Mouse (Mus musculus) 3134 (cell line): ENCODE data around the gene Col6a2.

Experiments used
- DNase-seq: peaks from one replicate; pipeline ENCODE4 v3.0.0-alpha.2; 2011; ENCODE audit warnings: low spot score; ENCODE audit not compliant: insufficient read length; ENCODE audit errors: extremely low read depth

Col6a2 gene

DNA sequence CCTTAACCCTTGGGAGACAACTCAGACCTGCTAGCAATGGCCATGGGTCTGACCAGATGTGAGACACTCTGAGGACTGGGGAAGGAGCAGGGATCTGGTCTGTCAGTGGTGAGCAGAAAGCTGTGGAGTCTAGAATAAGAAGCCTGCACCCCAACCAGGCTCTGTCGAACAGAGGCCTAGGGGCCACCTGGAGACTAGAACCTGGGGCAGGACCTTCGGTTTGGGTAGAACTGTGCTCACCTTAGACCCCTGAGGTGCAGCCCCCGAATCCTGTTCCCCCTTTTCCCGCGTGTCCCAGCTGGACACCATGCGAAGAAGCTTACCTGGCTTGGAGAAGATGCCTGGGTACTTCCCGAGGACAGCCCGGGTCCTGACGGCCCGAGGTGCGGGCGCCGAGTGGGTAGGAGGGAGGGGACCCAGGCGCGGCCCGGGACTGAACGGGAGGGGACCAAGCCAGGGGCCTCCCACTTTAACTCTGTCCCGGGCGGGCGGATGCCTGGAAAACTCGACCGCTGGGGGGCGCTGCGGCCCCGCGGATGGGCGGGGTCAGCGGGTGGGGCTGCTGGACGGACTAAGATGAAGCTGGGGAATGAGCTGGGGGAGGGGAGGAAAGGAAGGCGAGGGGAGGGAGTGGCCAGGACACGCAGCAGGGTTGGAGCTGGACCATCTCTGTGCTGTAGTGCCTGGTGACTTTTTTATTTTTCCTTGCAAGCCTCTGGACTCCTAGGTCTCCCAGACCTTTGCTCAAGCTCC is at the start of gene Col6a2:
Gene Col6a2, minus strand, starts transcription at position 703 of the 753 bp plus-strand sequence.
- peak; percentile 95 for DNase-seq

DNA sequence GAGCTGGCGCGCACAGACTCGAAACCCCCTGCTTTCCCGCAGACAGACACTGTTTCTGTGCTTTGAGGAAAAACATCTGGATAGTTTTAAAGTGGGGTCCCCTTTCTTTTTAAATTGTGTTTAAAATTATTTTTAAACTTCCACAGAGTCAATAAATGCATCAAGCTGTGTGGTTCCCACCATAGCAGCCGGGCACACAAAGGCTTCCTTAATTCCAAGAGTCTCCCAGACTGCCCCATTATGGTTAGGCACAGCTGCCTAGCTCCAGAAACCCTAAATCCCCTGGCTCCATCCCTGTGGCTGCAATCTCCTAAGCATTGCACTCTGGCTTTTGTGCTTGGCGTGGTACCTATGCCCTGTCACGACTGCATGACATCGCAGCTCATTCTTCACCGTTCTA is 48.5 kb upstream of the Col6a2 start:
- no peak for DNase-seq

DNA sequence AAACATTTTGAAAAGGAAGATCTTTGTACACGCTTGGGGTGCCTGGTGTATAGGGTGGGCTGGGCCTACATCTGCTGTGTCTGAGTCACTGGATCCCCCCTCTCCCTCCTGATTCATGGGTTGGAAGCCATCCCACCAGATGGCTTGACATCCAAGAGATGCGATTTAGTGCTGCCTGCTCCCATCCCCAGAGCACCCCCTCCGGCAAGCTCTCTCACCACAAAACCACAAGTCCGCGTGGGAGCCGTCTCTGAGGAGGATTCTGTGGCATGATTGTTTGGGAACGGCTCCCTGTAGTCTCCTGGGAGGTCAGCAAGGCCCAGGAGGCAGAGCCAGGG is 45.5 kb upstream of the Col6a2 start:
- DNase-seq: peak; percentile 83

DNA sequence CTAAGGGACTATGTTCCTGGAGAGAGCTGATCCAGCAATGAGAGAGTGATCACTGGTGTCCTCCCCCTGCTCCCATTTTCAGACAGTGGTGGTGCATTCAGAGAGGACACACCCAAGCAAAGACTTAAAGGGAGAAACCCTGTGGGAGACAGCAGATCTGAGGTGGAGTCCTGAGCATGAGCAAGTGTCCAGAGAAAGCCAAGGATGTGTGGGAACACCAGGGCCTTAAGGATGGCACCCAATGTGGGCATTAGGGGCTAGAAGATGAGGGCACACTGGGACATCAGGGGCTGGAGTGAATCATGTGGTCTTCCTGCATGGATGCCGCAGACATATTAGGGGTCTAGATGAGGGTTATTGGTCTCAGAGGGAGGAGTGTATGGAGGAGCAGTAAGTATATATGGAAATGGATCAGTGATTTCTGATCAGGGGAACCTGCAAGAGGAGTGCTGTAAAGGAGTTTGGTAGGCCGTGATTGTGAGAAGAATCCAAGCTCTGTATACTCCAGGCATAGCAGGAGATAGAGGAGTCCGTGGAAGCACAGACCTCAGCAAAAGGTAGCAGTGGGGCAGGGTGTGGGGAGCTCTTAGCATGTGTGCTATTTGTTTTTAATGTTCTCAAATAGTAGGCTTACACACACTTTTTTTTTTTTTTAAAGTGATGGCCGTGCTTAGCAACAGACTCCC is 45.0 kb upstream of the Col6a2 start:
- DNase-seq: no peak

DNA sequence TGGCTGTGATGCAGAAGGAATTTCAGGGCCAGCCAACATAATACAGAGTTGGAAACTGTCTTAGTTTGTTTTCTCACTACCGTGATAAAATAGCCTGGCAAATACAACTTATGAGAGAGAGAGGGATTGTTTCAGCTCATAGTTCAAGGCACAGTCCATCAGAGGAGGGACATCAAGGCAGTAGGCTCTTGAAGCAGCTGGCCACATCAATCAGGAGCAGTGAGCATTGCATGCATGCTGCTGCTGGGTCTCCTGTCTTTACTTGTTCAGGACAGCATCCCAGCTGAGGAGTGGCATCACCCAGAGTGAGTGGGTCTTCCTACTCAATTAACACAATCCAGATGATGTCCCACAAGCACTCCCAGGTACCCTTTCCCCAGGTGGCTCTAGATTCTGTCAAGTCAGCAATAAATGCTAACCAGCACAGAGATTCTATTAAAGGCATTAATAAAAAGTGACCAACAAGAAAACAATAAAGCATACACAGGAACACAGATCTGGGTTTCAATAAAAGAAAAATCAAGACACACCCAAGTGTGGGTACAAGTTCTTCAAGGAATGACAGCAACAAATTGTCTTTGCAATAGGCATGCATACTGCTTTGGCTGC is 43.9 kb upstream of the Col6a2 start:
- DNase-seq: no peak

DNA sequence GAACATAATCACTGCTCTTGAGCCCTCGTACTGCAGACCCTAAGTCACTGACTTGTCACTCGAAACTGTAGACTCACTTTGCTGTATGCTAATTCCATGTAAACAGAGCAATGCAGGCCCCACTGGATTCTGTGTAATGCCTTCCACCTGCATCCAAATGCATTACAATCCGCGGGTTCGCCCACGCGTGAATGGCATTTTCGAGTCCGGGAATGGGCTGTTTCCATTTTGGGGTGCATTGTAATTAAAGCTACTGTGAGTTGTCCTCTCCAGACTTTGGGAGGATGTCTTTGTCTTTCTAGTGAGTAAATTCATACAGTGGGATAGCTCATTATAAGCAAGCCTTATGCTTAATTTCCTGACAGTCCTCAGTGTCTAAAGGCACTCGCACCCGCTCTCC is 42.1 kb upstream of the Col6a2 start:
- no peak for DNase-seq

DNA sequence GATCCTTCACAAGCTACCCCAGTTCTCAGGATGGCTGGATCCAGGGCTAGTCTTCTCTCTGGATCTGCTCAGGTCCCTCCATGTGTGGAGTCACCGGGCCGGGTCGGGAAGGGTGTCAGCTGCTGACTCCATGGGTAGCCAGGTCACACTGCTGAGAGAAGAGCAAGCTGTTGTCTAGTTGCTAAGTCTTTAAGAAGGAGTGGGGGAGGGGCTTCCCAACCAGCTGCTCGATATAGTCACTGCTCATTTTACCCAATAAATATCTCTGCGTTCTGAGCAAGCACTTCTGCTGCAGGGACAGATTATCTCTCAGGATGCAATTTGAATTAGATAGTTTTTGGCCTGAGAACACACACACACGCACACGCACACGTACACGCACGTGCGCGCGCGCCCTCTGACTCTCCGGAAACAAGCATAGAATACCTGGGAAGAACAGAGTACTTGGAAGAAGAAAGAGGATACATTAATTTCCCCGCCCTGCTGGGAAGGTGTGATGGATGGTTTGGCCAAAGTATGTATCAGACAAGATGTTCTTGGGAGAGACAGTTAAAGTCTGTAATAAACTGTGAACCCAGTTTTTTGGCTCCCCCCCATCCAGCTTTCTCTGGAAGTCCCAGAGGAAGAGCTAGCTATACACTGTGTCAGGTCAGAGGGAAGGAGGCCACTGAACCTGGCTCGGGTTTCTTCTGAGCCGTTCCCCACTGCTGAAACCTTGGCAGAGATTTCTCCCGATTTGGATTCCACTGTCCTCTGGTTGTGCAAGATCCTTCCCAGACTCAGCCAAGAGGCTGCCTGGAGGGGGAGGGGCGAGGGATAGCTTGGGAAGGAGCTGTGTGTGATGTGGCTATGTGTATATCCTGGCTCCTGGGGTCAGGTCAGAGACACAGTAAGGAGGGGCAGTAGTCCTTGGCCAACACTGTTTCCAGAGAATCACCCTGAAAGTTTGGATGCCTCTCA is 41.0 kb upstream of the Col6a2 start:
- peak; percentile 80 for DNase-seq

DNA sequence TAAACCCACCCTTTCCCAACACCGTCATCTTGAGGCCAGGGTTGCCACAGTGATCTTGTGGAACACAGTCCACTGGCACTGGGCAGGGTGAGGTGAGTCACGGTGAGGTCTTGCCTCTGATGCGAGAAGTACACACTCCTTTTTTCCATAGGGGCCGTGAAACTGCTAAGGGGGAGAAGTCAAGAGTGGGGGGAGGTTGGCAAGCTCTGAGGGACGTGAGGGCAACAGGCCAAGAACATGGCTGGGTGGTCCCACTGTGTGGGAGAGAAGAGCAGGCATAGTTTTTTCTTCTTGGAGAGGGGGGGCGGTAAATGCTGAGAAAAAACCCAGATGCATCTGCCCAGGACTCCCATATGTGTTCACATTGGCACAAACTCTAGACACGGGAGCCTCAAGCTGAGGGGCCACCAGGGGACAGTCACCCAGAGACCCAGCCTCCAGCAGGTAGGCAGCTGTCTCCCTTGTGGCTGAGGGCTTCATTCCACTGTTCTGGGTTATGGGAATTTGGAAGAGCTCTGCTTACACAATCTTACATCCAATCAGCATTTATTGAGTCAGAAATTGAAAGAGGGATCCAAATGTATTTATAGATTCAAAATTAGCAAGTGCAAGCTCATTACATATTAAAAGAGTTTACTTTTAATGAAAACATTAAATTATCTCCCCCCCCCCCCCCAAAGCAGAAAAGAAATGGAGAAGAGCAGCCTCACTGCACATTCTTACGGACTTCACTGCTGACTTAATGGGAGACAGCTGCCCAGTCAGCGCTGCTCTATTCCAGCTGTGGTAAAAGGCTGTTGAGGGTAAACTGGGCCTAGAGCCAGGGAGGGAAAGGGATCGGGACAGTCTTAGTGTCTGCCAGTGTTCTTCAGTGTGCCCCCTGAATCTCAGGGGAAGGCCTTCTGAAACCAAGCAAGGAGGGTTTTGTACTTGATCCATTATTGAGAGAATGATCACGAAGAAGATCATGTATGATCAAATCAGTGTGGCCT is 30.2 kb upstream of the Col6a2 start:
- DNase-seq: peak; percentile 54

DNA sequence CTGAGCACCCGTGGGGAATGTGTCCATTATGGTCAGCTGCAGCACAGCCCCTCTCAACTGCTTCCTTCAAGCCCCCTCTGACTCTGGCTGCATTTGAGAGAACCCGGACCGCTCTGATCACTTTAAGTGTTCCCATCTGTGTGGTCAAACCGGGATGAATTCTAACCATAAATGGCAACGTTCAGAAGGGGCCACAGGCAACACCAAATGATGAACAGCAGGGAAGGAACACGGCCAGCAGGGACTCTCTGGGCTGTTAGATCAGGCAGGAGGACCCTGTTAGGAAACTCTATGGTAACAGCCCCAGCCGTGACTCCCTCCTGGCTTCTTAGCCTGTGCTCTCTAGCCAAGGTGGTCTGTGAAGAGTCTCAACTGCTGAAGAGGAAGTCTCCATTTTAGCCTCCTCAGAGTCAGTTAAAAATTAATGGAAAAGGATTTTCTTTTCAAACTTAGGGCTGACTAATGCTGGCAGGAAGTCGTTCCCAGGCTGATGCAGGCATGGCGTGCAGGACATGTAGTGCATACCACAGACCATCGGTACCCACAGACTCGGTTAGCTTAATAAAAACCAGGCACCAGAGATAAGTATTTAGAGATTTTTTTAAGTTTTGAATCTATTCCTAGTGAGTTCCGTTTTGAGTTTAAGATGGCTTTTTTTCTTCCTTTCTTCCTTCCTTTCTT is 27.4 kb upstream of the Col6a2 start:
- no peak for DNase-seq

DNA sequence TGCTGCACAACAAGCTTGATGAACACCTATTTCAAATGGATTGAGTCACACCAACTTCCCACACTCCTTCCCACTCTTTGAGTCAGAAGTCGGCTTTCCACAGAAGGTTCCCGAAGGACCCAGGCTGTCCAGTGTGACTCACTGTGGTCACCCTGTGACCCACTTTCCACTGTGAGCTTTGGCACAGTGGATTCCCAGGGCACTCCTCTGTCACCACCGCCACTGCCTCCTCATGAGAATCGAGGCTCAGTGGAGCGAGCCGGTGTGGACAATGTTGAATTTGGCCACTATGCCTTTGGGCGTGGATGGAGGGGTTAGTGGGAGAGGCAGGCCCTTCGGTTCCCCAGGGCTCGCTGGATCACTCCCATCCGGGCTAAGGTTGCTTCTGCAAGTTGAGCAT is 25.3 kb upstream of the Col6a2 start:
- peak; percentile 87 for DNase-seq

DNA sequence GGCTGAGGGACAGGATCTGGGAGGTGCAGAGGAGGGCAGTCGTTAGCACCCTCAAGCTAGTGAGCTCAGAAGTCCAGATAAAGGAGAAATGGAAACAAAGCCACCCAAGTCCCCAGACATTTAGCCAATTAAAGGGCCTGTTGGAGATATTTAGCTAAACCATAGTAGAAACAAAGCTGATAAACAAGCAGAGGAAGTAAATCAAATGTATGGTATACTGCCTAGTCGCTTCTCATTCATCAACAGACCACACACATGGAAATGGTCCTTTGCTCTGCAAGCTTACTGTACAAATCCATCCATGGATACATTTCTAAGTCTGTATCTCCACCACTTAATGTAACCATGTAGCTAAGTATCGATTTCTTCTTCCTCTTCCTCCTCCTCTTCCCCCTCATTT is 24.0 kb upstream of the Col6a2 start:
- DNase-seq: no peak

DNA sequence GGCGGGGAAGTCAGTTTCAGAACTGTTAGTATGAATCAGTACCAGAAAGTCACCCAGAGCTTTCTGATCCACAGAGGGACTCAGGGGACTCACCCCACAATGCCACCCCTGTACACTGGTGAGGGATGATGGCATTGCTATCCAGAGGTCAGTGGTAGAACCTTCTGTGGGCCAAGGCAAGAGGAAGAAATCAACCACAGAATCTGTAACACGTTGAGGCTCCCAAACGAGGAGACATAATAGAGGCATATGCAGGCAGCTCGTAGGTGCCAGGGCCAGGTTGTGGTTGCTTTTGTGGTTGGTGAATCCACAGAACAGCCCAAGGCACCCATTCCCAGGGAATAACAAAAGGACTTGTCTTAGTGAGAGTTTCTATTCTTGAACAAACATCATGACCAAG is 22.3 kb upstream of the Col6a2 start:
- DNase-seq: peak; percentile 24

DNA sequence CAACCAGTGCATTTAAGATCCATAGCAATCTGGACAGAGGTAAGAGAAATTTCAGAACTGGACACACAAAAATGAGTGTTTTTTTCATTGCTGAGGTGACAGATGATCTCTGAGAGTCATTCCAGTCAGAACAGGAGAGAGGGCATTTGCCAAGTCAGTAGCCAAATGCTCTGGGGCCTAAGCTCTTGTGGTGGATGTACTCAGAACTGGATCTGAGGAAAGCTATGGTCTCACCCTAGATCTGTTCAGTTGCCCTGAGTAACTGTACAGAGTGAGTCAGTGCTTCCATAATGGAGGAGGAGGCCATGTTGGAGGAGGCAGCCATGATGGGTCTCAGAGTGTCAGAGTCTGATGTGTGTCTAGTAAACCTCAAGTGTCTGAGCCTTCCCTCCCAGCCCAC is 21.6 kb upstream of the Col6a2 start:
- no peak for DNase-seq

DNA sequence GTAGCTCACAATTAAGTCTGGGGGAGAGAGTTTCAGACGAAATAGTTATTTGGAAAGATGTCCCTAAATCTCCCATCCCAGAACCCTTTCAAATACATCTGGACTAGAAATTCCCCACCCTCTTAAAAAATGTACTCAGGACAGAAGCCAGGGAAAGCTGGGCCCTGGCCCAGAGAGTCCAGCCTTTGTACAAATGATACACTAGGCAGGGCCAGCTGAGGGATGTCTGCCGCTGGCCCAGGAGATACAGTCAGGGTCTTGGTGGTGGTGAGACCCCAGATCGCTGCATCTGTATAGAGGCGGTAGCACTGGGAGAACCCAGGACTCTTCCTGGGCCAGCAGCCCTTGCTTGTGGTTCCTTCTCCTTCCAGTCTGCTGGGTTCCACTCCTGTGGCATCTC is 20.6 kb upstream of the Col6a2 start:
- no peak for DNase-seq

DNA sequence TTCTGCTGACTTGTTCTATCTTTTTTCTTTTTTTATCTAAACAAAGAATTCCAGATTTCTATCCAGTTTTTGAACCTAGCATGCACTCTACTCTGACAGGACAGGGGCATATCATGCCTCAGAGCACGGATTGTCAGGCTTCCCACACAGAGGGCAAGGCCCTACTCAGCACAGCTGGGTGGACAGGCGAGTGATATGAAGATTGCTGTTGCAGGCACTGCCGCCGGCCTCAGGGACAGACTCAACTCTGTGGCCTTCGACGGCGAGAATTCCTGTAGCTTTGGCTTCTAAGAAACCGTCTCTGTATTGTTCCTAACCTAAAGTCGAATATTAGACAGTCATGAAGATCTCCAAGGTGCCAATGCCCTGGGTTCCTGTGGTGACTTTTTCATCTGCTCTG is 20.0 kb upstream of the Col6a2 start:
- DNase-seq: no peak

DNA sequence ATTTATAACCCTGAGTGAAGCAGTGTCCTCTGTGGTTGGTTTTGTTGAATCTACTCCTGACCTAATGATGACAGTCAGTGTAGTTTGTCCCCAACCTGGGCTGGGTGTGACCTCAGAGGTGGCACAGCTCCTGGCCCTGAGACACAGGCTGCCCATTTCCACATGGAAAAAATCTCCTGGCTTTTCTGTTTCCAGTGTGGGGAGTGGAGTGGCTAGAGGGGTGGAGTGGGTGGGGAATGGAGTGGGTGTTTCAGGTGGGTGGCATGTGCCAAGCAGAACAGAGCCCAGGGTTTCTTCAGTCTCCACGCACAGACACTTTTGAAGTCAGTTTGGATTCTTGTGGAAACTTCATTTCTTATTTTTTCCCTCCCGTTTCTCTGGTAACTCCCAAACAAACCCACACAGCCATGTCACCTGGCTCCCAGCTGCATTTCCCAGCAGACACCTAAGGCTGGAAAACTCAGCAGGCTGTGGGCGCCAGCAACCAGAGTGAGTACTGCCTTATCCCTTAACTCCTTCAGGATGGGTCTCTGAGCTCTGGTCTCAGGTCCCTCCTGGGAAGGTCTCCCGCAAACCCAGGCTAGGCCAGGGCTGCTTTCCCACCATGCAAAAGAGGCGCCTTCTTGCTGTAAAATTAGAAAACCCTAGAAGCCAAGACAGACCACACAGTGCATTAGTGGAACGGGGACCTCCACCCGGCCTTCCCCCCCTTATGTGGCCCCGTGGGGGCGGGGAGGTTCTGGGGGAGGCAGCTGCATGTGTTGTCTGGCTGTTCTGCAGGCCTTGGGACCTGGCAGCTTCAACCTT is 19.4 kb upstream of the Col6a2 start:
- no peak for DNase-seq

DNA sequence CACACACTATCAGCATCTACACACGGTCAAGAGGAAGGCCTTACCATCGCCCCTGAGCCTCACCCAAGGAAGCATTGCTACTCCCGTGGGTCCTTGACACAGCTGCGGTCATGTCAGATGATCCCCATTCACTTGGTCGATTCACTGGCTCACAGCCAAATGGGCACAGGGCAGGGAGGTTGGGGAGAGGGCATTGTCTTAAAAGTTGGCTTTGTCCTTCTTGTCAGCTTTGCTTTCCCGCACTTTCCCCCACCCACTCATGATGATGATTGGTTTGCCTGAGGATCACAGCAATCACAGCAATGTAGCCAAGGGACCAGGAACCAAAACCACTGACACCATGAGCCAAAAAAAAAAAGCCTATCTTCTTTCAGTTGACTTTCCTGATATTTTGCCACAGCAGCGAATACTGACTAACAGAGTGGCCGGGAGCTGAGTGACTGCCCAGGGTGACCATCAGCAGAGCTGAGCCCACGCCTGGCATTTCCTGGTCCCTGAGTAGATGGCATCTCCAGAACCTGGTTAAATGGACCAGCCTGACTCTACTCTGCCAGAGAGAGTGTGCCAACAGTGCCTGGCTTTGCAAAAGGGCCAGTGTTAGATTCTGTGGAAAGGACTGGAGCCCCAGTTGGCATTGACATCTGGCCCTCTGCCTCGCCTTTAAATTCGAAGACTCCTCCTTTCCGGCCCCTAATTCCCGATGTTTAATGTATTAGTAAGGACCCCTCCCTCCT is 18.6 kb upstream of the Col6a2 start:
- no peak for DNase-seq

DNA sequence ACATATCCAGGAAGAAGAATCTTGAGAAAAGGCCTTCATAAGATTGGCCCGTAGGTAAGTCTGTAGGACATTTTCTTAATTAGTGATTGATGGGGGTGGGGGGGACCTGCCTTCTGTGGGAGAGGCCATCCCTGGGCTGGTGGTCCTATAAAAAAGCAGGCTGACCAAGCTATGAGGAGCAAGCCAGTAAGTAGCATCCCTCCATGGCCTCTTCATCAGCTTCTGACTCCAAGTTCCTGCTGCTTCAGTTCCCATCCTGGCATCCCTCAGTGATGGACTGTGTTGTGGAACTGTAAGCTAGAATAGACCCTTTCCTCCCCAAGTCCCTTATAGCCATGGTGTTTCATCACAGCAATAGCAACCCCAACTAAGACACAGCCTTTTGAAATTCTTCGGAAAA is 16.5 kb upstream of the Col6a2 start:
- no peak for DNase-seq
